Mouse (Mus musculus) small intestine, adult 2 months (tissue): ENCODE measurements around the gene Mpi.

Source experiments
- CTCF ChIP-seq: fragments of 200-500 bp; IDR thresholded peaks from 2 replicates; pipeline ENCODE4 v1.5.1; 2012; ENCODE audit warnings: low read depth, mild to moderate bottlenecking, control low read depth, inconsistent platforms, low read length, moderate library complexity, mixed read lengths; ENCODE audit not compliant: insufficient replicate concordance, insufficient read length; ENCODE audit errors: extremely low read depth
- POLR2A ChIP-seq: fragments of 200-500 bp; IDR thresholded peaks from 2 replicates; pipeline ENCODE4 v1.6.1; 2012; ENCODE audit warnings: low read depth, mild to moderate bottlenecking, control low read depth, inconsistent platforms, low read length, moderate library complexity

DNA sequence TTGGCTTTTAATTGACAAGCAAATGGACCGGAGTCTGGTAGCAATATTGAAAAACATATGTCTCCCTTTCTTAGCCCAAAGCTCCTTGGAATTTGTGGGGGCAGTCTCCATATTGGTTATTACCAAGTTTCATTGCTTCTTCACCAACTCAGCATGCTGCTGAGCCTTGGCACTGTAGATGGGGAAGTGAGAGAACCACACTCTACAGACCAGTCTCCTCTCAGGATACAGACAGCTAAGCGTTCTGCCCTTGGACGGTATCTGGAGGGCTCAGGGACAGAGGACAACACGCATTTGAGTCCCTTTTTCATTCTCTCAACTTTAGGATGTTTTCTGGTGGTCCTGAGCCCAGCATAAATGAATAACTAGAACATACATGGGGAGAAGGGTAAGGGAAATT lies 6.1 kb upstream of the Mpi start:
- TF ChIP-seq CTCF (no peak), POLR2A (no peak)
